Mouse (Mus musculus) kidney, postnatal 4 days (tissue): ENCODE results near the gene Rif1.
A peak's percentile ranks its signal among the peaks of the same experiment; 100 is the strongest.

ENCODE experiments used
- DNase-seq, 2 experiments: peaks; one replicate each; pipeline ENCODE4 v3.0.0; 2021; ENCODE audit warnings: mixed read lengths in 2 of 2

Gene Rif1

DNA sequence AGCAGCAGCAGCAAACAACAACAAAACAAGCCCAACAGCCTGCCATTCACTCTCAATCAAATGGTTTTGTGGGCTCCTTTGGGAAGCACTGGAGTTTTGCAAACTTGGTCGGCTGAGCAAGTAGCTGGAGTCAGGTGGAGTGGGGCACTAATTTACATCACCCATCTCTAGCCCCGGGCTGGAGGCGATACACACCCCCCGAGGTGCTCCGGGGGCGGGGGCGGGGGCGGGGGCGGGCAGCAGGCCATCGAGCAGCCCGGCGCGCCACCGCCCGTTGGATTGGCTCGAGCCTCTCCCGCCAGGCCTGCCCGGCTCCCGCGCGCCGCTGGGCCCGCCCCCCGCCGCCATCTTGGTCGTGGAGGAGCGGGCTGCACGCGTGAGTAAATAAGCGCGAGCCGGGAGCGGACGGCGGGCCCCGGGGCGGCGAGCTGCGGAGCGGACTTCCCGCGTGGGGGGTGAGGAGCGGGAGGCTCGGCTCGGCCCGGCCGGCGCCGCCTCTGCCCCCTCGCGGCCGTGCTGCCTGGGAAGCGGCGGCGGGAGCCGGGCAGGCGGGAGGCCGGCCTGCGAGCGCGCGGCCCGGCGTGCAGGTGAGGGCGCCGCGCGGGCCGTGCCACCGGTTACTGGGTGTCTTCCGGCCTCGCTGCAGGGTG is at the start of gene Rif1:
Gene Rif1 (plus strand): TSS at position 342 of the 650 bp plus-strand sequence.
- peak; percentile 91 to 95 for DNase-seq

DNA sequence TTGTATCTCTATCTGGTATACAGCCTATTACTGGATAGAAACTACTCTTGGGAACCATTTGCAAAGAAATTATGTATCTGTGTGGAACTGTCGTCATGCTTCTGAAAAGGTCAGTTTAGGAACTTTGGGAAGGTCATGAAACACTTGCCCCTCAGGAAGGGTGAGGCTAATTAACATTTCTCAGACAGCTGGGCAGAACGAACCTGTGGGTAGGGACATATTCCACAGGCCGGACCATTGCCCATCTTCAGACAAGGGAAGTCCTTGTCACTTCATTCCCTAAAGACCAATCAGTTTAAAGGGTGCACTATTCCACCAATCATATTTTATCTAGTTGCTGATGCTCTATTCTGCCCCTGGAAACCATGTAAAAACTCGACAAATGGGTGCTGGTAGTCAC is 45.6 kb upstream of the Rif1 start:
- no peak for DNase-seq

- no peak for DNase-seq
Observed at GRCm38 (mm10) chr2:52029426-52029825, 43.2 kb upstream of the Rif1 start.

DNA sequence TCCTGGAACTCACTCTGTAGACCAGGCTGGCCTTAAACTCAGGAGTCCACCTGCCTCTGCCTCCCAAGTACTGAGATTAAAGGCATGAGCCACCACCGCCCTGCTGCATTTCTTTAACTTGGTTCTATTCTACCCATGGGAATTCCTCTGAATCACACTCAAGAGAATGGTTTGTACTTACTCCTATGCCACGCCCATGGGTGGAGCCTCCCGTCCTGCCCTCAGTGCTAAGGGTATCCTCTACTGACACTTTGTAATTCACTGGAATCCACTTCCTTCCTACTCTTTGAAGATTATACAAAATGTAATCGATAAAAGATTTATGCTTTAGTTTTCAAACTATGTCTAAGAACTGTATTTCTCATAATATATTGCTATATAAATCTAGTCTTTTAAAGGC is 41.1 kb upstream of the Rif1 start:
- peak; percentile 10 to 16 for DNase-seq

- no peak for DNase-seq
Observed at GRCm38 (mm10) chr2:52034601-52035000, 38.0 kb upstream of the Rif1 start.

- DNase-seq: no peak
Observed at GRCm38 (mm10) chr2:52035144-52035543, 37.5 kb upstream of the Rif1 start.

DNA sequence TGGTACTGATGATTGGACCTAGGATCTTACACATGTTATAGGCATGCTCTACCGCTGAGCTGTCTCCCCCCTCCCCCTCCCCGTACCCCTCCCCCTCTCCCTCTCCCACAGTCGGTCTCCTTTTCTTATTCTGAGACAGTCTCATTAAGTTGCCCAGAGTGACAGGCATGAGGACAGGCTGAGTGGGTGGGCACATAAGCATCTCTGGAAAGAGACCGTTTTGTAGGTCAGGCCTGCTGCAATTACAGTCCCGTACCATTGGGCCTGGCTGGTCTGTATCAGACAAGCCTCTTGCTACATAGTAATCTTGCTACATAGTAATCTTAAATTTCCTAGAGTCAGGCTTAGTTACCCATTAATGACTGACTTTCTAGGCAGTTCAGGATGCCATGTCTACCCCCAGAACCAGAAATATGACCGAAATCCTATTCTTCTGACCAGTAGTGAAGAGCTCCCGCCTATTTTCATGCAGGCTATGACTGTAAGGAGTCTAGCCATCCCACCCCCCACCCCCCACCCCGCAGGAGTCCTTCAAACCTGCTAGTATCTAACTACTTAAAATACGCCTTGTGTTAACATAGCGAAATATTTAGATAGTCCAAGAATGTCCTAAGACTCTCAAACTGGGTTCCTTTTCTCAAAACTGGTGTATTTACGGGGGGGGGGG is 35.6 kb upstream of the Rif1 start:
- no peak for DNase-seq

DNA sequence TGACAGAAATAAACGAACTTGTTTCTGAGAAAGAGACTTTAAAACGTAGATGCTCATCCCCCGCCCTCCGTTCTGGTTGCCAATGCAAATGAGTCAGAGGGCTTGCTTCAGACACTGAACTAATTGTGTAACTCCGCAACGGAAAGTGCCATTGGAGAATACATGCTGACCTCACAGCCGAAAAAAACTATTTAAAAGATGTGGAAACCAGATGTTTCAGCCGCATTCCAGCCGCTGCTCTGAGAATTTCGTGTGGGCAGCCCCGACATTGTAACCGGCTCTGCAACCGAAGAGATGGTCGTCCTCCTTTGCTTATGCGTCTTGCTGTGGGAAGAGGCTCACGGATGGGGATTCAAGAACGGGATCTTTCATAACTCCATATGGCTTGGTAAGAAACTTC is 34.8 kb upstream of the Rif1 start, which contains the start of gene Tnfaip6:
Gene Tnfaip6 (plus strand): TSS at position 128 of the 400 bp plus-strand sequence.
- DNase-seq: peak; percentile 37 to 56

GRCm38 (mm10) chr2:52038558-52038957 is 34.1 kb upstream of the Rif1 start:
- DNase-seq: no peak

DNA sequence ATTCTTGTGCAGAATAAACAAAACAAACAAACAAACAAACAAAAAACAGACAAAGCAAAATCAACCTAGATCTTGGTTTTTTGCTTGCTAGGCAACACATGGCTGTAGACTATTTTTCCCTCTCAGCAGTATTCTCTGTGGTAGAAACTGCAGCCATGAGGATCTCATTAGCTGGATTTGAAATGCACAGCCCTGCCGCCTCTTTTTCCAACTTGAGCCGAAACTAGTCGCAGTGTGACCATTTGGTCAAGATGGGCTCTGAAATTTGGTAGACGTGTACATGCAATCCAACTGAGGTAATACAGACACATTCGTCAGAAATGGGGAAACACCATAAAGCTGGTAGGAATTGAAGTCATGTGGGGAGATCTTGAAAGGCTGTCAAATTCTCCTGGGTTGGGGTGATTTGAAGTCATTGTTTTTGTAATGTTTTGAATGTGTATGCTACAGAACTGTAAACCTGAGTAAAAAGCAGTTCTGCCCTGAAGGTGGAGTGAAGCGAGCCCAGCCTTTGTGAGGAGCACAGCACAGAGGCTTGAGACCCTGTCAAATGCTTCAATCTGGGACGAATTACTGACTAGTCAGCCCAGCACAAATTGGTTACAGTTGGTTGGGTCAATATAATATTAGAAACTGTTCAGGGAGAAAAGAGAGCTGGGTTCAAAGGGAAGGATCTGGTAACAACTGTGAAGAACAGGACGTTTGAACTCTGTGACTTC is 33.4 kb upstream of the Rif1 start:
- DNase-seq: peak in 1 of 2 experiments; percentile 5

DNA sequence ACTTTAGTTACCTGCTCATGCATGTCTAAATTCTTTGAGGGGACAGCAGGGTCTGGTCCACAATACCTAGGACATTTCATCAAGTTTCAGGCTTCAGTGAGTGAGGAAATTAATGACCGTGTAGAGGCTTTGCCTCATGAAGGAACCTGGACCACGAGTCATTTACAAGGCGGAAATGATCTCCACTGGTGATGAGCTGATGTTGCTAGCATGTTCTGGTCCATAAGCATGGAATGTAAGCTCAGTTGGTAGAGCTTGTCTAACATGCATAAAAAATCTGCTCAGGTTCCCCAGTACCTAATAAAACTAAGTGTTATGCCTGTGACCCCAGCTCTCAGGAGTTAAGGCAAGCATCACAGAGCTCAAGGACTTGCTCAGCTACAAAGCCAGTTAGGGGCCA is 30.5 kb upstream of the Rif1 start:
- peak; percentile 3 to 11 for DNase-seq

DNA sequence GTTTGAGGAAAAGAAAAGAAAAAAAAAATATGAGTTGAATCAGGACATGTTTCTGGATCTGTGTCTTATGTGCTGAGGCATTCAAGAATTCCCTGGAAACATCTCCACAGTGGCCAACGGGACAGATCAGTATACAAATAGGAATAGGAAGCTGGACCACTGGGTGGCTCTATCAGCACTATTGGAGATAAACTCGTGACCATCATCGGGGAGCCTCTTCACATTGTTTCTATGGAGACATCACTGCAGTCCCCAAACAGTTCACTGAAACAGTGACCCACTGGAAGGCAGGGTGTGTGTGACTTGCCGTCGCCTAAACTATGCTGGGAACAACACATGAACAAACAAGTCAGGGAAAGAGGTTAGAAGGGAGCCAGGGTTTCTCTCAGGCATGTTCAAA is 29.9 kb upstream of the Rif1 start:
- no peak for DNase-seq

- no peak for DNase-seq
Observed at GRCm38 (mm10) chr2:52043485-52043884, 29.1 kb upstream of the Rif1 start.

DNA sequence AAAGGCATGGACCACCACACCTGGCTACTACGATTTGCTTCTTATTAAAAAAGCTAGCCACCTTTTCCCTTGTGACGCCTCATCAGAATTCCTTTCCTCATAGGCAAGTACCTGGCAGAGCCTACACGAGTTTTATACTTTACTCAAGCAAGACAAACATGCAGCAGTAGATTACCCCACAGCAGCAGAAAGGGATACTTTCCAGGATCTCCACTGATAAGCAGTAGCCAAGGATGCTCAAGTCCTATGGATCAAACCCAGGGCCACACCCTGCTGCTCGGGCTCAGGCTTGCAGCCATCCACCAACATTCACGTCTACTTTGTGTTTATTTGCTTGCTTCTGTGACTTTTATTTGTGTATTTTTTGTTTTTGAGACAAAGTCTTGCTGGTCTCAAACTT is 26.6 kb upstream of the Rif1 start:
- DNase-seq: no peak

- no peak for DNase-seq
Observed at GRCm38 (mm10) chr2:52050823-52051222, 21.8 kb upstream of the Rif1 start.

DNA sequence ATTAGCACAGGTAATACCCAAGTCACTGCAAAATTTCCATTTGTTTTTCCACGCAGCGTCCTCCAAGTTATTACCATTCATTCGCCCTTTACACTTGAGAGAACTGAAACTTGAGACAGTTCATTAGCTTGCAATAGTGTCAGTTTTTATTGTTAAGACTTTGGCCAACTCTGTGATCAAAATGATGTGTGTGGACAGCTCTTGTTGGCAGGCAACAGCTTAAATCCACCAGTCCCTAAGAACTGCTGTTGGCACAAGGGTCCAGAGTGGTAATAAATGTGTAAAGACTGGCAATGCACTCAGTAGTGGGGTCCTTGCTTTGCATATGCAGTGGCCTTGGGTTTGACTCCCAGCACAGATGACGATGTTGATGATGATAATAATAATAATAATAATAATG is 20.3 kb upstream of the Rif1 start:
- no peak for DNase-seq

DNA sequence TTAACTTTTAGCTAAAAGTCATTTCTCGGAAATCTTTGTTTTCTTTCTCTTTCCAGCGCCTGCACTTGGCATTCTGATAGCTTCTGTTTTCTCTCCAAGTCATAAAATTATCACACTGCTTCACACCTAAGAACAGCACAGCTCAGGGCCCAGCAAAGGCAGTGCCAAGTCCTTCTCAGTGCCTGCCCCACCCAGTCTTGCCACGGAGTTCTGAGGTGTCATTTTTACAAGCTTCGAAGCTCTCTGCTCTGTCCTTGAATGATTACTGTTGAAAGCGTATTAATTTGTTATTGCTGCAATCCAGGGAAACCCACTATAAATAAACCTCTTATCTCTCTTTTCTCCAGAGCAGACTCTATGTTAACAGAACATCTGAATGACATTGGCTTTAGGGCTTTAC is 19.1 kb upstream of the Rif1 start:
- DNase-seq: no peak

DNA sequence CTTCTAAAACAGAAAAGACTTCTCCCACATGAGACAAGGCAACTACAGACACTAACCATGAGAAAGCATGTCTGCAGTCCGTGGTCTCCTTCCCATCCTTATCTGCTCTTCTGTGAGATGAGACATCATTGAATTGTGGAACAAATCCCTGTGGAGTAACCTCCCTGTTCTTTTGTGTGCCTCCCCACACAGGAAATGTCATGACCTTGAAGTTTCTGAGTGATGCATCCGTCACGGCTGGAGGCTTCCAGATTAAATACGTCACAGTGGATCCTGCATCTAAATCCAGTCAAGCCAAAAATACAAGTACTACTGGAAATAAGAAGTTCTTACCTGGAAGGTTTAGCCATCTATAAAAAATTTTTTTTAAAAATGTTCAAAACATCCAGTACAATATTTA is 17.0 kb upstream of the Rif1 start:
- DNase-seq: no peak

DNA sequence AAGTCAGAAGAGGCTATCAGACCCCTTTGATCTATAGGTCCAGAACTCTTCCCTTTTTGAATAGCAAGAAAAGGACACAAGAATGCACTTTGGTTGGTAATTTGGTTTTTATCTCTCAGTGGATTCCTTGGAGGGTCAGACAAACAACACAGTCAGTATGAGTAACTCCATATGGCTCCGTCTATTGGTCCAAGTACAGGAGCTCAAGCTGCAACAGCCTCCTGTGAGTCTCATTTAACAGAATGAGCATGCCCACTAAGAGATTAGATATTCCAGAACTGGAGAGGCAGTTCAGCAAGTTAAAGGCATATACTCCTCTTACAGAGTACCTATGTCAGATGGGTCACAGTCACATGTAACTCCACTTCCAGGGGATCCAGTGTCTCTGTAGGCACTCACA is 15.5 kb upstream of the Rif1 start:
- DNase-seq: no peak

DNA sequence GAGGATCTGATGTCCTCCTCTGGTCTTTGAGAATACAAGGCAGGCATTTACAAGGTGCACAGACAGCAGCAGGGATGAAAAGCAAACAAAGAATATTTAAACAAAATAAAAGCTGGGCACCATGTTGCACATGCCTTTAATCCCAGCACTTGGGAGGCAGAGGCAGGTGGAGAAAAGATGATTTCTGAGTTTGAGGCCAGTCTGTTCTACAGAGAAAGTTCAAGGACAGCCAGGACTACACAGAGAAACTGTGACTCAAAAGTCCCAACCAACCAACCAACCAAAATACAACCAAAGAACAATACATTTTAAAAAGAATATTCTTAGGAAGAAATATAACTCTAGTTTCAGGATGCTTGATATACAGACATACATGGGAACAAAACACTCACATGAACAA is 15.0 kb upstream of the Rif1 start:
- no peak for DNase-seq

DNA sequence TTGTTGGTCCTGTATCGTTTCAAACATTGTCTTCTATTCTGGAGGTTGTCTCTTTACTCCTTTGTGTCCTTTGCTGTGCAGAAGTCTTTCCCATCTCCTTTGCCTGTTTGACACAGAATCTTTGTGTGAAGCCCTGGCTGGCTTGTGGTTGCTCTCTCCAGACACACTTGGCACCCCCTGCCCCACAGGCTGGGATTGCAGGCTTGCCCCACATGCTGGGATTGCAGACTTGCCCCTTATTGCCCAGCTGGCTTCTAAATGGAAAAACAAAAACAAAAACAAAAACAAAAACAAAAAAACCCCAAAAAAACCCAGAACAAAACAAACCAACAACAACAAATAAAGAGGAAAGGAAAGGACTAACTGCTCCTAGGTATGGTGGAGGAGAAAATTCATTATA is 4.0 kb upstream of the Rif1 start:
- DNase-seq: no peak

DNA sequence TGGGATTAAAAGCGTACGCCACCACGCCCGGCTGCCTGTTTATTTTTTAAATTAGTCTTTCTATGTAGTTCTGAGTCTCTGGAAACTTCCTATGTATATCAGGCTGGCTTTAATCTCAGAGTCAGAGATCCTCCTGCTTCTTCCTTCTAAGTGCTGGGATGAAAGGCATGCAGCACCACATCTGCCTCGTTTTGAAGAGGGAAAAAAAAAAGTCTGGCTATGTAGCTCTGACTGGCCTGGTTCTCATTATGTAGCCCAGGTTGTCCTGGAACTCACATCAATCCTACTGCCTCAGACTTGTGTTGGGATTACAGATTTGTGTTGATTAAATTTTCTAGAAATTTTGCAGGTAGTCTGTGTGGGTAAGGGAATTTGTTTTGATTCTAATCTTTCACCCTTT is 1.8 kb upstream of the Rif1 start:
- no peak for DNase-seq

- DNase-seq: no peak
Observed at GRCm38 (mm10) chr2:52071241-52071991, 1.2 kb upstream of the Rif1 start.
